12 mouse cellular contexts compared by ENCODE assay signal in the genomic region with DNA sequence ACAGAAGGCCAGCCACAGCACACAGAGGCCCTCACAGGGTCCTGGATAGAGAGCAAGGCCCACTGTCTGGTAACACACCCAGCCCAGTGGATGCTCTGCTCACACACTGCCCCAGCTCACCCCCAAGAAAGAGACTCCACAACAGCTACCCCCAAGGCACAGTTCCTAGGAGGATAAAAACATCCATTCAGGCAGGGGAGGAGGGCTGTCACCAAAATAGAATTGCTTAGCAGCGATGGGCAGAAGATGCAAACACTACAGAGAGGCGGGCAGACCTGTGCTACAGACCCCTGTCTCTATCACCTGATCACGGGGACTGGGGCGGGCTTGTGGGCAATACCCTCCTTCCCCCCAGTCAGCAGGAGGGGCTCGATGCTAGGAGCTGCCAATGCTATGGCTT. TPM values are rescaled to one million over a fixed set of nuclear protein-coding genes. Genes with fewer than 3 reads are reported as not detected.
"Had no signal": no experiment of that assay in that cellular context is flagged by ENCODE, and none has a peak within 500 bp of the region (broad histone marks: within the 10 kb centered on the region; RNA-seq: fewer than 3 reads in every experiment).

No protein-coding gene starts in this region.

- H3K27me3 ChIP-seq: limb, embryonic 13.5 days; midbrain, embryonic 12.5 days; neural tube, embryonic 13.5 days had no signal

- H3K9me3 ChIP-seq: limb, embryonic 13.5 days; midbrain, embryonic 12.5 days; neural tube, embryonic 13.5 days had no signal

- H3K27ac ChIP-seq: kidney, postnatal 0 days; limb, embryonic 13.5 days; liver, embryonic 14.5 days; midbrain, embryonic 12.5 days; neural tube, embryonic 13.5 days had no signal

- H3K36me3 ChIP-seq: midbrain, embryonic 12.5 days had no signal

- H3K4me2 ChIP-seq: limb, embryonic 13.5 days; midbrain, embryonic 12.5 days; neural tube, embryonic 13.5 days had no signal

- ATAC-seq: midbrain, embryonic 16.5 days had no signal

- H3K9ac ChIP-seq: limb, embryonic 13.5 days; liver, embryonic 14.5 days; midbrain, embryonic 12.5 days; neural tube, embryonic 13.5 days had no signal

- DNase-seq: kidney, adult 9 months; kidney, postnatal 4 days; lung, adult 18-20 months; retina, postnatal 1 day; thymus, postnatal 14 days had no signal

- H3K4me1 ChIP-seq: midbrain, embryonic 12.5 days; neural tube, embryonic 13.5 days had no signal

- H3K4me3 ChIP-seq: limb, embryonic 13.5 days; midbrain, embryonic 12.5 days; neural tube, embryonic 13.5 days had no signal

RNA-seq across cellular contexts. Expression of a gene that starts 17.2 kb away (rescaled TPM):
- total RNA-seq: megakaryocyte-erythroid progenitor cell, adult 5-6 weeks had no signal
